Mouse (Mus musculus) neural tube, embryonic 13.5 days (tissue): ENCODE data around the gene Clns1a. TPM values are rescaled to one million over a fixed set of nuclear protein-coding genes. Genes with fewer than 3 reads are reported as not detected.

ENCODE experiments used
- polyA plus RNA-seq: library from polyadenylated mRNA; unstranded; fragments of >200 nt; fragmentation: Nextera tagmentation; extraction: Ambion mirVana; gene quantifications from 2 replicates; pipeline ENCODE4 v1.2.1, GENCODE M21; 2015

Gene Clns1a
- polyA plus RNA-seq, 1 experiment from 2014 or later: 193 TPM

Other genes with a start within 250 kb of the Clns1a start
- 1.2 and 2.2 TPM in 2 replicates for gene Kctd14, start 245.3 kb upstream of the Clns1a start, polyA plus RNA-seq
- 48.0 and 58.4 TPM in 2 replicates for gene Ints4, start 215.7 kb upstream of the Clns1a start, polyA plus RNA-seq
- gene Aamdc, start 117.1 kb upstream of the Clns1a start, polyA plus RNA-seq: 44.6 and 47.9 TPM in 2 replicates
- 28.4 and 31.3 TPM in 2 replicates for gene Rsf1, start 116.7 kb upstream of the Clns1a start, polyA plus RNA-seq
- 11.6 and 12.7 TPM in 2 replicates for gene Aqp11, start 41.7 kb downstream of the Clns1a start, polyA plus RNA-seq
- gene Pak1, start 91.9 kb downstream of the Clns1a start, polyA plus RNA-seq: 113 and 121 TPM in 2 replicates
- gene Gdpd4, start 223.3 kb downstream of the Clns1a start, polyA plus RNA-seq: 0.10 and 0.15 TPM in 2 replicates